Mouse (Mus musculus) G1E (cell line): ENCODE data around the gene Kcnq2.

Experiments used
- CTCF ChIP-seq: IDR thresholded peaks from 2 replicates; pipeline ENCODE4 v1.5.1; 2012; ENCODE audit warnings: low read depth, low read length, inconsistent platforms, mixed read lengths
- GATA1 ChIP-seq: IDR thresholded peaks from 2 replicates; pipeline ENCODE4 v1.6.1; 2012; ENCODE audit warnings: borderline replicate concordance, low read length, inconsistent platforms, mixed read lengths
- GATA2 ChIP-seq: IDR thresholded peaks from 2 replicates; pipeline ENCODE4 v1.6.1; 2012; ENCODE audit warnings: low read depth, low read length, inconsistent platforms, borderline replicate concordance
- TAL1 ChIP-seq: conservative IDR thresholded peaks from 2 replicates; pipeline ENCODE4 v1.6.1; 2012; ENCODE audit warnings: low read depth, low read length, inconsistent platforms, mixed read lengths

GRCm38 (mm10) chr2:181102161-181102560 is 32.9 kb downstream of the Kcnq2 start:
- TF ChIP-seq CTCF (no peak), GATA1 (no peak), TAL1 (no peak), GATA2 (no peak)
